Mouse (Mus musculus): Measurements from ENCODE around the gene Car12. TPM values are rescaled to one million over a fixed set of nuclear protein-coding genes. Genes with fewer than 3 reads are reported as not detected.
A peak's percentile ranks its signal among the peaks of the same experiment; 100 is the strongest.
"Not testable (repeated sequence)": the region's sequence is repeated elsewhere in the genome, so short reads cannot be mapped to it uniquely, and the experiment has no call there.

The Car12 gene
- polyA plus RNA-seq, 1 experiment from 2014 or later, result 0.11 TPM

GRCm38 (mm10) chr9:66769275-66769674 lies 55.8 kb downstream of the Car12 start:
- Histone ChIP-seq H3K36me3 (ENCODE audit: inconsistent target) (no peaks in the 10 kb centered on the region), H3K4me3 (ENCODE audit: inconsistent target) (no peak overlapping the region), H3K27ac (no peak overlapping the region), H3K79me2 (ENCODE audit: inconsistent target) (no peaks in the 10 kb centered on the region)
- 83% methylated on average over 3 of the region's 3 CpGs for WGBS (ENCODE audit: missing documents)

GRCm38 (mm10) chr9:66770701-66771100 lies 57.2 kb downstream of the Car12 start:
- Histone ChIP-seq H3K27ac (no peak overlapping the region), H3K79me2 (ENCODE audit: inconsistent target) (no peaks in the 10 kb centered on the region), H3K36me3 (ENCODE audit: inconsistent target) (no peaks in the 10 kb centered on the region), H3K4me3 (ENCODE audit: inconsistent target) (no peak overlapping the region)

- no CpG with 5 or more reads among the region's 3 CpGs for WGBS (ENCODE audit: missing documents)
Observed at GRCm38 (mm10) chr9:66784552-66784951, 71.1 kb downstream of the Car12 start.

DNA sequence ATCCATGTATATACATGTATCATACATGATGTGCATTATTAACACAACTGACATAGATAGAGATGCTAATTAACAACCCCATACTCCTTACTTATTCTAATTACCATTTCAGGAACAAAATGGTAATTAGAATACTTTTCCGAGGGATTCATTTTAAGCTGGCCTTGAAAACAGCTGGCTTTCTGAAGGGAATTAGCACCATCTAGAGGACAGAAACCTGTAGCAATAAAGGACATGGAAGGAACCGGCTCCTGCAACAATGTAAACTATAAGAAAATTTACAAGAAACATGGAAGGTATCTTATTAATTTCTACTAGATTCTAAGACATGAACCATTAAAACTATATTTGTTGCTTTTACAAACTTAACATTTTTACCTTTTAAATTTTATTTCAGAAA lies 74.3 kb downstream of the Car12 start:
- 32% methylated on average over 2 of the region's 2 CpGs for WGBS (ENCODE audit: missing documents)
- H3K27ac ChIP-seq, result no peak overlapping the region
- H3K4me3 ChIP-seq (ENCODE audit: inconsistent target), result no peak overlapping the region
- H3K36me3 ChIP-seq (ENCODE audit: inconsistent target), result no peaks in the 10 kb centered on the region
- no peaks in the 10 kb centered on the region for H3K79me2 ChIP-seq (ENCODE audit: inconsistent target)

More at GRCm38 (mm10) chr9:66784552-66784951, 71.1 kb downstream of the Car12 start:
- not testable (repeated sequence) for H3K27ac ChIP-seq; H3K4me3 ChIP-seq (ENCODE audit: inconsistent target); H3K79me2 ChIP-seq (ENCODE audit: inconsistent target); H3K36me3 ChIP-seq (ENCODE audit: inconsistent target)

GRCm38 (mm10) chr9:66794629-66795463 lies 81.4 kb downstream of the Car12 start:
- no peaks in the 10 kb centered on the region for H3K79me2 ChIP-seq (ENCODE audit: inconsistent target)
- no peaks in the 10 kb centered on the region for H3K36me3 ChIP-seq (ENCODE audit: inconsistent target)
- no peak overlapping the region for H3K27ac ChIP-seq
- peak overlapping the region; percentile 59 for H3K4me3 ChIP-seq (ENCODE audit: inconsistent target)
- WGBS (ENCODE audit: missing documents), result 6% methylated on average over 41 of the region's 43 CpGs

- Histone ChIP-seq H3K27ac (peak within 1 kb of the TSS; percentile 52), H3K36me3 (ENCODE audit: inconsistent target) (no peaks in the 10 kb centered on the region), H3K79me2 (ENCODE audit: inconsistent target) (no peaks in the 10 kb centered on the region), H3K4me3 (ENCODE audit: inconsistent target) (peak within 1 kb of the TSS; percentile 59)
- WGBS (ENCODE audit: missing documents), result under 1% methylated on average over 40 of the region's 42 CpGs
Observed at GRCm38 (mm10) chr9:66795464-66796324, 82.2 kb downstream of the Car12 start, which contains the start of gene Aph1b. Gene Aph1b (minus strand): TSS chr9:66795490.

GRCm38 (mm10) chr9:66796739-66797138 lies 83.3 kb downstream of the Car12 start, which contains the start of gene Gm10647:
Gene Gm10647 (plus strand): TSS chr9:66797039.
- whole genome bisulfite sequencing (ENCODE audit: missing documents), result 90% methylated on average over 5 of the region's 5 CpGs
- peak within 1 kb of the TSS; percentile 59 for H3K4me3 ChIP-seq (ENCODE audit: inconsistent target)
- H3K79me2 ChIP-seq (ENCODE audit: inconsistent target), result no peaks in the 10 kb centered on the region
- H3K27ac ChIP-seq, result no peak within 1 kb of the TSS
- no peaks in the 10 kb centered on the region for H3K36me3 ChIP-seq (ENCODE audit: inconsistent target)

DNA sequence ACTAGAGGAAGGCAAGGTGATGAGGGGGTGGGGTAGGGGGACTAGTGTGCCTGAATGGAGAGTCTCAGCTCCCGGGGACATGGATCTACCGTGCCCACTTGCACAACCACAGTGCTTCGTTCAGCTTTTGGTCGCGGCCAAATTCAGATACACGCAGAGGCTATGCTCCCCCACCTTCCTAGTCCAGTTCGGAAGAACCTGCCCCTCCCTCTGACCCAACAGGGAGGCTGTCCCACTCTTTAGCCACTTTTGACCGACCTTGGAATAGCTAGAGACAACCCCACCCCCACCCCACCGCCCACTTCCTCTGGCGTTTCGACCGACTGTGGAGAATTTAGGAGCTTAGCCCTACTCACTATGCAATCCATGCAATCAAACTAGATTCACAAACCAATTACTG lies 88.5 kb downstream of the Car12 start:
- Histone ChIP-seq H3K4me3 (ENCODE audit: inconsistent target) (no peak overlapping the region), H3K27ac (no peak overlapping the region)

DNA sequence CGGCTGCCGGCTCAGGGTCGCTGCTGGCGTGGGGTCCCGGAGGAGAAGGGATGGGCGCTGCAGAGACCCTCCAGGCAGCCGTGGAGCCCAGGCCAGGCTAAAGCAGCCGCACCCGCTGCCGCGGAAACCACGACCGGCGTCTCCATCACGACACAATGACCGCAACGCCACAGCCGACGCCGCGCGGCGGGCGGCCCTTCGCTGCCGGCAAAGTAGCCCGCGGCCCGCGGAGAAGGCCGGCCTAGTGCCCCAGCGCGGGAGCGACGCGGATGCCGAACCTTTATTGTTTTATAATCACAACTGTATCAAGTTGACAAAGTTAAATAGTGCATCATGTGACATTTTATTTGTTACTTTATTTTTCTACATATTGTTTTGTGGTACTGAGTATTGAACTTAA lies 92.5 kb downstream of the Car12 start:
- not testable (repeated sequence) for H3K4me3 ChIP-seq (ENCODE audit: inconsistent target); H3K27ac ChIP-seq
- WGBS (ENCODE audit: missing documents), result 30% methylated on average over 19 of the region's 37 CpGs

More for the DNA sequence above, 88.5 kb downstream of the Car12 start:
- H3K79me2 ChIP-seq (ENCODE audit: inconsistent target), result no peaks in the 10 kb centered on the region
- no peaks in the 10 kb centered on the region for H3K36me3 ChIP-seq (ENCODE audit: inconsistent target)
- 54% methylated on average over 12 of the region's 12 CpGs for WGBS (ENCODE audit: missing documents)

DNA sequence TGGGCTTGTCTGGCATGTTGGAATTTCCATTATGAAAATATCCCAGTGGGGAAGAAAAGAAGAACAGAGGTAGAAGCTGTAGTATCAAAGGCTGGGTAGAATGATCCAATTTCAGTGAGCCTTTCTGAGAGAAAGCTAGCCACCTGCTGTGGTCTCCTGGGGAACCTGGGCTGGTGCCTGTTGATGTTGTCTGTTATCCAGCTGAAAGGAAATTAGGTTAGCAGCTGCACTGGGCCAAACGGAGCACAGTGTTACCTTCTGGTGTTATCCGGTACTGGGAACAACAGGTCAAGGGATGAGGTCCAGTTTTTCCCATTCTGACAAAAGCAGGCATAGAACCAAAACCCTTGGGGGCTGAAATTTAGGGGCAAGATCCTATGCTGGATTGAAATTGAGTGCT lies 99.9 kb downstream of the Car12 start:
- Histone ChIP-seq H3K36me3 (ENCODE audit: inconsistent target) (peaks cover 6% of the 10 kb centered on the region; the same call in 1 of the 2 replicates), H3K4me3 (ENCODE audit: inconsistent target) (no peak overlapping the region), H3K27ac (no peak overlapping the region), H3K79me2 (ENCODE audit: inconsistent target) (no peaks in the 10 kb centered on the region)
- 88% methylated on average over 2 of the region's 2 CpGs for WGBS (ENCODE audit: missing documents)

More for the DNA sequence above, 92.5 kb downstream of the Car12 start:
- H3K79me2 ChIP-seq (ENCODE audit: inconsistent target); H3K36me3 ChIP-seq (ENCODE audit: inconsistent target): not testable (repeated sequence)

Other genes with a start within 250 kb of the Car12 start
- 0.07 TPM in 1 of 3 replicates, not detected in the others for gene Fbxl22, start 199.1 kb upstream of the Car12 start, polyA plus RNA-seq (2018)
- gene Usp3, start 120.5 kb upstream of the Car12 start, polyA plus RNA-seq (2018), result 14.6 to 26.5 TPM (median 21.3 TPM) in 3 replicates
- gene Aph1b, start 81.8 kb downstream of the Car12 start, polyA plus RNA-seq (2018), result 3.3 to 4.4 TPM (median 4.3 TPM) in 3 replicates
- gene Gm10647, start 83.4 kb downstream of the Car12 start, polyA plus RNA-seq (2018), result not detected in 3 replicates
- gene Aph1c, start 121.0 kb downstream of the Car12 start, polyA plus RNA-seq (2018), result 28.2 to 132 TPM (median 63.8 TPM) in 3 replicates
- gene Rab8b, start 206.0 kb downstream of the Car12 start, polyA plus RNA-seq (2018), result 189 to 289 TPM (median 212 TPM) in 3 replicates
- gene Rps27l, start 232.4 kb downstream of the Car12 start, polyA plus RNA-seq (2018), result 167 to 496 TPM (median 309 TPM) in 3 replicates